Mouse (Mus musculus) neutrophil, adult 59 days (primary cell): ENCODE measurements around the gene Aprt. TPM values are rescaled to one million over a fixed set of nuclear protein-coding genes. Genes with fewer than 3 reads are reported as not detected.

ENCODE experiments used
- total RNA-seq, 2 experiments: library from RNA; stranded (reverse); gene quantifications; 1 replicate in 1 of 2; 2 replicates in 1 of 2; pipeline ENCODE4 v1.2.4; 2023

Aprt gene
- 100 to 1,000 TPM; 144 to 180 TPM for total RNA-seq

DNA sequence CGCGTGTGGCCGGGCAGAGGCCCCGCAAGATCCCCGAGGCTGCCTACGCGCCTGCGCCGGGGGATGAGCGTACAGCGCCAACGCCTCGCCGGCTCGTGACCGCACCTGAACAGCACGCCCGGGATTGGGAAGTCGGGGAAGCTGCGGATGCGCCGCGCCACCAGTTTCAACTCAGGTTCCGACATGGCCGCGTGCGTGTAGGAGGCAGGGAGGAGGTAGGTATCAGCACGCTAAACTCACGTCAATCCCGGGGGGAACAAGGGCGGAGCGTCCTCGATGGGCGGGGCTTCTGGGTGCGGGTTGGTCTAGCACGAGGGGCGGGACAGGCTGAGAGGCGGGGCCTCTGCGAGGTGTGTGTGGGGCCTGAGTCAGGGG lies at the start of gene Aprt:
Gene Aprt (minus strand): TSS at position 262 of the 375 bp plus-strand sequence.

DNA sequence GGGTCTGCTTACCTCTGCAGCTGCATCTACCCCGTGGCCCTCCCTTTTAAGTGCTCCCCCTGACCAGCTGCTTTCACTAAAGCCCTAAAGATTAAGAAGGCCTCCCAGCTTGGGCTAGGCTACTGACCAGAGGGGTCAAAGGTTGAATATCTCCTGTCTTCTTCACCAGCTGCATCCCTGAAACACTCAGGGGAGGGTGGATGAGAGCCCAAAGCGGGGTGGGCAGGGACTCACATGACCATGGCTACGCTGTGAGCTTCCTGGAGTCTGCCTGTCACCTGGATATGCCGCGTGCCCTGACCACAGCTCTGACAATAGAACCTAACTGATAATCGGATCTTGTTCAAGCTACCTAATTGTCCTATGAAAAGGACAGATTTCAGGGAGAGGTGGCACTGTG lies 46.0 kb upstream of the Aprt start, which contains the start of gene Pabpn1l:
Gene Pabpn1l (minus strand): TSS at position 13 of the 400 bp plus-strand sequence.

DNA sequence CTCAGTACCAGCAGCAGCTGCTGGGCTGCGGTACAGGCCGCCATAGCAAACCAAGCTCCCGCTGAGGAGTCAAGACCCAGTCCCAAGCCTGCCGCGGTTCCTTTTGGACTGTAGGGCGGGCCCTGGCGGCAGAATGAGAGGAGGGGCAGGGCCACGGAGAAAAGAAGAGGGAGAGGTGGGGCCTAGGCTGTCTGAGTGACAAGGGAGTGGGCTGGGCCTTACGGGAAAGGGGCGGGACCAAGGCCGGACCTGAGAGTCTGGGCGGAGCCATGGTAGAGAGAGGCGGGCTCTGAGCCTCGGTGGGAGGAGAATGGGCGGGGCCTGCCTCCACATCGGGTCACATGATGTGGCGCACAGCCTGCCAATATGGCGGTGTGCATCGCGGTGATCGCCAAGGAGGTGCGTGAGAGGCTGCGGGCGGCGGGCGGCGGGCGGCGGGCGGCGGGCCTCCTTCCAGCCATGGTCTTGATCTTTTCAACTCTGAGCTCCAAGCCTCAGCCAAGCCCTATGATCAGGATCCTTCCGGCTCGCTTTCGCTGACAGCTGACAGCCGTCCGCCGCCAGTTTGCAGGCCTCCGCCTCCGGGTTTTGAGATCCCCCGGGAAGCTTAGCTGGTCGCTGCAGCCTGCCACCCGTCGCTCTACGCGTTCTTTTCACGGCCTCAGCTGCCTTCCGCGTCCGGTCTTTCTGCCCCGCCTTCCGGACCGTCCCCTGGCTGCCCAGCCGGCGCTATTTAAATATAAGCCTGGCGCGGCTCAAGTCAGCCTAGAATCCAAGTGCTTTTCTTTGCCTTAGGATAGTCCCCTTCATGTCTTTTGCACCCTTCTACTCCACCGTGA lies 34.8 kb upstream of the Aprt start, which contains the start of the genes Galns and Trappc2l:
Gene Galns (minus strand): TSS at position 169 of the 839 bp plus-strand sequence.
Gene Trappc2l (plus strand): TSS at position 346 of the 839 bp plus-strand sequence.

DNA sequence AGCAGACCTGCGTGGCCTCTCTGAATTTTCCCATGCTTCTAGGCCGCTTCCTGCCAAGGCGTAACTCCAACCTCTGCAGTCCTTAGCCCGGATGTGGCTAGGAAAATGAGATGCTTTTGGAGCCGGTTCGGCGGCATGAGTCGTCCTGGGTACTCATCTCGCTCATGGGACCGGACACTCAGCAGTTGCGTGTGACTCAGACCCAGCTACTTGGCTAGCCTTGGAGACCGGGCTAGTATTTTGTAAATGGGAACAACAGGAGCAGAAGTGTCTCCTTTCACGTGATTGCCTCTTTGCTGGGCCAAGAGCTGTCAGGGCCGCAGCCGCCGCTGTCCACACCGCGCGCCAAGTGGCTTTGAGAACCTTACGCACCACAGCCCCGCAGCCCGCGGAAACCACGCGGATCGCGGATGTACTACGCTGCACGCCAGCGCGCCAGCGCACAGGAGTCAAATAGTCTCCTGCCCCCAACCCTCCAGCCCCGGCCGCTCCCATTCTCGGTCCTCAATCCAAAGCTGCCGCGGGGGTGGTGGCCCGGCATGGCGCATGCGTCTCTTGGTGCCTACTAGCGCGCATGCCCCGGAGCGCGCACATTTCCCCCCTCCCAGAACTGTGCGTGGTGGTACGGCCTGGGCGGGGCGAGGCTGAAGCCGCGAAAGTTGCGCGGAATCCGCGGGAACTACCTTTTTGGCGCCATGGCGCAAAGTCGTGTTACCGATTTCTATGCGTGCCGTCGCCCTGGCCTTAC lies 9.2 kb downstream of the Aprt start, which contains the start of gene Cdt1:
Gene Cdt1 (plus strand): TSS at position 655 of the 748 bp plus-strand sequence.

DNA sequence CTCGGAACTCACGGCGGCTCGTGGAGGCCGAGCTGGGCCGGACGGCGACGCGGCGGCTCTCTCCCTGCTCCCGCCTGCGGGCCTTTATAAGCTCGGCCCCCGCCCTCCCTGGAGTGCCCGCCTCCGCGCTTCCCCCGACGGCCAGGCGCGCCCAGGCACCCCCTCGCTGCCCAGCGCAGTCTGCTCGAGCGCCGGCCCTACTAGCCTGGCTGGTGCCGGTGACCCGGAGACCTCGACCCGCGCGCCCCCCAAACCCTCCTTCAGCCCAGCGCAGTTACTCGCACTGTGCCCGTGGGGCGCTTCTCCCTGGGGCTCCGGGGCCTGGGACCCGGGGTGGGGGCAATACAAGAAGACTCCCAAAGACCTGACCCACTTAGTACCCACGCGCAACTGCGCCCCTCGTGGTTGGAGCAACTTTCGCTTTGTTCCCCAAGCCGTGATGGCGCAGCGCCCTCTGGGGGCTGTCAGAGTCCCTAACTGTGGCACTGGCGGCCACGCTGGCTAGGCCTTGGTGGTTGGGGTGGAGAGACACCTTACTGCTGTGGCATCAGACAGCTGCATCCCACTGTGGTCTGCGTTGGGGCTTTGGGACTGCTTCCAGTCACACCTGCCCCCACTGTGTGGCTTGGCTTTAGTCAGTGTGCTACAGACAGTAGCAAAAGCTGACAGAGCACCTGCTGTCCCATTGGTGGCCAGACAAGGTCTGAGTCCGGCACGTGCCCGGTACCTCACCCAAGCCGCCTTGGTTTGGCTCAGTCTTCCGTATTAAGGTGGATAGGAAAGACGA lies 25.3 kb downstream of the Aprt start, which contains the start of gene Piezo1:
Gene Piezo1 (minus strand): TSS at position 65 of the 787 bp plus-strand sequence.

Other genes starting within 250 kb of the Aprt start
- not detected for gene Trhr2, start 216.2 kb downstream of the Aprt start, total RNA-seq
- gene Zc3h18, start 200.3 kb downstream of the Aprt start, total RNA-seq: 10 to 100 TPM; 48.2 to 51.7 TPM
- under 1 TPM in 1 of 2 experiments, not detected in 1; 0.53 TPM for gene Il17c, start 154.9 kb downstream of the Aprt start, total RNA-seq
- 100 to 1,000 TPM; 806 to 827 TPM for gene Cyba, start 144.0 kb downstream of the Aprt start, total RNA-seq
- gene Mvd, start 133.5 kb downstream of the Aprt start, total RNA-seq: 10 to 100 TPM in 1 of 2 experiments, 1 to 10 TPM in 1; 7.3 to 10.1 TPM
- not detected for gene Snai3, start 116.2 kb downstream of the Aprt start, total RNA-seq
- 10 to 100 TPM; 45.1 to 55.0 TPM for gene Rnf166, start 100.8 kb downstream of the Aprt start, total RNA-seq
- gene Ctu2, start 100.8 kb downstream of the Aprt start, total RNA-seq: 10 to 100 TPM; 12.7 to 15.7 TPM
- gene Piezo1, start 25.6 kb downstream of the Aprt start, total RNA-seq: 10 to 100 TPM; 40.1 to 60.0 TPM
- gene Cdt1, start 8.9 kb downstream of the Aprt start, total RNA-seq: 10 to 100 TPM; 50.8 to 55.3 TPM
- gene Galns, start 34.6 kb upstream of the Aprt start, total RNA-seq: 10 to 100 TPM; 78.3 to 78.7 TPM
- gene Trappc2l, start 34.7 kb upstream of the Aprt start, total RNA-seq: 10 to 100 TPM; 39.5 to 48.7 TPM
- gene Pabpn1l, start 45.8 kb upstream of the Aprt start, total RNA-seq: not detected
- 10 to 100 TPM; 24.7 to 28.0 TPM for gene Cbfa2t3, start 122.2 kb upstream of the Aprt start, total RNA-seq
- 1 to 10 TPM; 7.1 to 8.5 TPM for gene Acsf3, start 198.6 kb upstream of the Aprt start, total RNA-seq